Mouse (Mus musculus) lung, postnatal 0 days (tissue): ENCODE measurements around the gene Gm20812. TPM values are rescaled to one million over a fixed set of nuclear protein-coding genes. Genes with fewer than 3 reads are reported as not detected.
"Not testable (repeated sequence)": the region's sequence is repeated elsewhere in the genome, so short reads cannot be mapped to it uniquely, and the experiment has no call there.

Experiments
- ATAC-seq: fragments of 200-750 bp; cut with Nextera tagmentation; 2 replicates; pipeline ENCODE4 v1.8.0; 2017; ENCODE audit warnings: moderate library complexity
- DNase-seq: peaks from one replicate; pipeline ENCODE4 v3.0.0-alpha.2; 2016; ENCODE audit warnings: low spot score
- H3K27ac ChIP-seq: fragments of 300-500 bp; sonication (generic); 2 replicates; pipeline ENCODE4 v1.5.1; 2014; ENCODE audit warnings: antibody characterized with exemption, mild to moderate bottlenecking, low read length, mixed read lengths
- H3K27me3 ChIP-seq: fragments of 300-500 bp; sonication (generic); replicated peaks from 2 replicates; pipeline ENCODE4 v1.6.1; 2014; ENCODE audit warnings: low read length, mixed read lengths; ENCODE audit not compliant: insufficient read depth
- H3K36me3 ChIP-seq: fragments of 300-500 bp; sonication (generic); 2 replicates; pipeline ENCODE4 v1.6.1; 2014; ENCODE audit warnings: low read length, mixed read lengths; ENCODE audit not compliant: insufficient read depth
- H3K4me1 ChIP-seq: fragments of 300-500 bp; sonication (generic); 2 replicates; pipeline ENCODE4 v1.6.1; 2014; ENCODE audit warnings: antibody characterized with exemption, low read depth, low read length, mixed read lengths; ENCODE audit not compliant: insufficient read depth
- H3K4me2 ChIP-seq: fragments of 300-500 bp; sonication (generic); replicated peaks from 2 replicates; pipeline ENCODE4 v1.6.1; 2014; ENCODE audit warnings: low read depth, mild to moderate bottlenecking, low read length, moderate library complexity, mixed read lengths
- H3K4me3 ChIP-seq: fragments of 300-500 bp; sonication (generic); 2 replicates; pipeline ENCODE4 v1.5.1; 2014; ENCODE audit warnings: low read depth, low read length
- H3K9ac ChIP-seq: fragments of 300-500 bp; sonication (generic); replicated peaks from 2 replicates; pipeline ENCODE4 v1.6.1; 2014; ENCODE audit warnings: low read depth, mild to moderate bottlenecking
- H3K9me3 ChIP-seq: fragments of 300-500 bp; sonication (generic); 2 replicates; pipeline ENCODE4 v1.6.1; 2016; ENCODE audit warnings: low read length, mixed read lengths
- WGBS: fragments of 180-500 bp; shearing (Covaris S2); extraction: QIAGEN DNeasy Blood & Tissue Kit; methylation state at CpG from one replicate; pipeline ENCODE4 v1.1.7; 2014; 5-methylcytosine and 5-hydroxymethylcytosine counted together
- polyA plus RNA-seq: library from polyadenylated mRNA; unstranded; fragments of >200 nt; fragmentation: Nextera tagmentation; extraction: Ambion mirVana; gene quantifications from 2 replicates; pipeline ENCODE4 v1.2.1, GENCODE M21; 2015

The Gm20812 gene
- polyA plus RNA-seq: not detected in 2 replicates

- not testable (repeated sequence) for H3K27ac ChIP-seq, H3K9ac ChIP-seq, H3K4me3 ChIP-seq, H3K9me3 ChIP-seq, H3K27me3 ChIP-seq, H3K36me3 ChIP-seq, H3K4me2 ChIP-seq, DNase-seq, ATAC-seq, H3K4me1 ChIP-seq
- WGBS: no CpG with 5 or more reads among the region's 3 CpGs
These were observed at the start of gene Gm20812 for GRCm38 (mm10) chrY:12381681-12382080. Gene Gm20812 (plus strand): TSS chrY:12381981.

Other genes starting within 250 kb of the Gm20812 start
- not detected in 2 replicates for gene Gm29554, start 108.0 kb upstream of the Gm20812 start, polyA plus RNA-seq